Mouse (Mus musculus): ENCODE results near the gene Ccdc51. TPM values are rescaled to one million over a fixed set of nuclear protein-coding genes. Genes with fewer than 3 reads are reported as not detected.

Ccdc51 gene
- polyA plus RNA-seq, 1 experiment: not detected

- no peak overlapping the region for H3K4me3 ChIP-seq (ENCODE audit: insufficient read depth, low read depth, low read length)
- H3K4me1 ChIP-seq (ENCODE audit: control insufficient read depth, insufficient read depth, low read length): peaks cover 35% of the 10 kb centered on the region
- no peak overlapping the region for H3K27ac ChIP-seq (ENCODE audit: insufficient read depth, low read depth, low read length)
- TF ChIP-seq CTCF (IDR thresholded peaks at IDR 0.05; ENCODE audit: insufficient read depth, low read depth, low read length): no peak
- TF ChIP-seq POLR2A (IDR thresholded peaks at IDR 0.05; ENCODE audit: insufficient read depth, low read depth, low read length): no peak
- 37% methylated on average over 6 of the region's 6 CpGs for WGBS
Measured at GRCm38 (mm10) chr9:109098969-109099368, 16.7 kb downstream of the Ccdc51 start.

- WGBS: 83% methylated on average over 20 of the region's 20 CpGs
- no peak overlapping the region for H3K4me3 ChIP-seq (ENCODE audit: insufficient read depth, low read depth, low read length)
- H3K27ac ChIP-seq (ENCODE audit: insufficient read depth, low read depth, low read length): no peak overlapping the region
- H3K4me1 ChIP-seq (ENCODE audit: control insufficient read depth, insufficient read depth, low read length): peaks cover 32% of the 10 kb centered on the region
- no peak for TF ChIP-seq CTCF (IDR thresholded peaks at IDR 0.05; ENCODE audit: insufficient read depth, low read depth, low read length)
- TF ChIP-seq POLR2A (IDR thresholded peaks at IDR 0.05; ENCODE audit: insufficient read depth, low read depth, low read length): no peak
Measured at GRCm38 (mm10) chr9:109100307-109100928, 18.1 kb downstream of the Ccdc51 start.

GRCm38 (mm10) chr9:109101933-109102445 lies 19.7 kb downstream of the Ccdc51 start:
- WGBS: 88% methylated on average over 5 of the region's 5 CpGs
- TF ChIP-seq POLR2A (IDR thresholded peaks at IDR 0.05; ENCODE audit: insufficient read depth, low read depth, low read length) (no peak), CTCF (IDR thresholded peaks at IDR 0.05; ENCODE audit: insufficient read depth, low read depth, low read length) (no peak)
- Histone ChIP-seq H3K4me1 (ENCODE audit: control insufficient read depth, insufficient read depth, low read length) (peaks cover 22% of the 10 kb centered on the region), H3K4me3 (ENCODE audit: insufficient read depth, low read depth, low read length) (no peak overlapping the region), H3K27ac (ENCODE audit: insufficient read depth, low read depth, low read length) (no peak overlapping the region)

GRCm38 (mm10) chr9:109102541-109102940 lies 20.2 kb downstream of the Ccdc51 start:
- Histone ChIP-seq H3K4me3 (ENCODE audit: insufficient read depth, low read depth, low read length) (no peak overlapping the region), H3K27ac (ENCODE audit: insufficient read depth, low read depth, low read length) (no peak overlapping the region), H3K4me1 (ENCODE audit: control insufficient read depth, insufficient read depth, low read length) (peaks cover 20% of the 10 kb centered on the region)
- no peak for TF ChIP-seq CTCF (IDR thresholded peaks at IDR 0.05; ENCODE audit: insufficient read depth, low read depth, low read length)
- TF ChIP-seq POLR2A (IDR thresholded peaks at IDR 0.05; ENCODE audit: insufficient read depth, low read depth, low read length): no peak
- WGBS: 90% methylated on average over 3 of the region's 3 CpGs

GRCm38 (mm10) chr9:109103250-109103649 lies 21.0 kb downstream of the Ccdc51 start:
- Histone ChIP-seq H3K27ac (ENCODE audit: insufficient read depth, low read depth, low read length) (no peak overlapping the region), H3K4me1 (ENCODE audit: control insufficient read depth, insufficient read depth, low read length) (peaks cover 15% of the 10 kb centered on the region)
- 66% methylated on average over 7 of the region's 7 CpGs for WGBS

GRCm38 (mm10) chr9:109104083-109104482 lies 21.8 kb downstream of the Ccdc51 start:
- no peak overlapping the region for H3K4me3 ChIP-seq (ENCODE audit: insufficient read depth, low read depth, low read length)
- H3K27ac ChIP-seq (ENCODE audit: insufficient read depth, low read depth, low read length): no peak overlapping the region
- H3K4me1 ChIP-seq (ENCODE audit: control insufficient read depth, insufficient read depth, low read length): peaks cover 11% of the 10 kb centered on the region
- WGBS: 91% methylated on average over 9 of the region's 9 CpGs
- TF ChIP-seq POLR2A (IDR thresholded peaks at IDR 0.05; ENCODE audit: insufficient read depth, low read depth, low read length) (no peak), CTCF (IDR thresholded peaks at IDR 0.05; ENCODE audit: insufficient read depth, low read depth, low read length) (no peak)

More at GRCm38 (mm10) chr9:109103250-109103649, 21.0 kb downstream of the Ccdc51 start:
- TF ChIP-seq POLR2A (IDR thresholded peaks at IDR 0.05; ENCODE audit: insufficient read depth, low read depth, low read length) (no peak), CTCF (IDR thresholded peaks at IDR 0.05; ENCODE audit: insufficient read depth, low read depth, low read length) (no peak)
- no peak overlapping the region for H3K4me3 ChIP-seq (ENCODE audit: insufficient read depth, low read depth, low read length)

GRCm38 (mm10) chr9:109105011-109105410 lies 22.7 kb downstream of the Ccdc51 start:
- no peak overlapping the region for H3K4me3 ChIP-seq (ENCODE audit: insufficient read depth, low read depth, low read length)
- TF ChIP-seq CTCF (IDR thresholded peaks at IDR 0.05; ENCODE audit: insufficient read depth, low read depth, low read length) (no peak), POLR2A (IDR thresholded peaks at IDR 0.05; ENCODE audit: insufficient read depth, low read depth, low read length) (no peak)
- 48% methylated on average over 12 of the region's 12 CpGs for WGBS
- H3K27ac ChIP-seq (ENCODE audit: insufficient read depth, low read depth, low read length): no peak overlapping the region; the same call in 1 of the 2 replicates
- peaks cover 9% of the 10 kb centered on the region for H3K4me1 ChIP-seq (ENCODE audit: control insufficient read depth, insufficient read depth, low read length)

- Histone ChIP-seq H3K4me3 (ENCODE audit: insufficient read depth, low read depth, low read length) (no peak overlapping the region), H3K27ac (ENCODE audit: insufficient read depth, low read depth, low read length) (no peak overlapping the region), H3K4me1 (ENCODE audit: control insufficient read depth, insufficient read depth, low read length) (peaks cover 9% of the 10 kb centered on the region)
- WGBS: 85% methylated on average over 12 of the region's 12 CpGs
- TF ChIP-seq POLR2A (IDR thresholded peaks at IDR 0.05; ENCODE audit: insufficient read depth, low read depth, low read length) (no peak), CTCF (IDR thresholded peaks at IDR 0.05; ENCODE audit: insufficient read depth, low read depth, low read length) (no peak)
Measured at GRCm38 (mm10) chr9:109105648-109106047, 23.4 kb downstream of the Ccdc51 start.

- TF ChIP-seq POLR2A (IDR thresholded peaks at IDR 0.05; ENCODE audit: insufficient read depth, low read depth, low read length): no peak
- TF ChIP-seq CTCF (IDR thresholded peaks at IDR 0.05; ENCODE audit: insufficient read depth, low read depth, low read length): no peak
- Histone ChIP-seq H3K4me1 (ENCODE audit: control insufficient read depth, insufficient read depth, low read length) (peaks cover 9% of the 10 kb centered on the region), H3K27ac (ENCODE audit: insufficient read depth, low read depth, low read length) (no peak overlapping the region), H3K4me3 (ENCODE audit: insufficient read depth, low read depth, low read length) (no peak overlapping the region)
- WGBS: 70% methylated on average over 6 of the region's 6 CpGs
Measured at GRCm38 (mm10) chr9:109107341-109107740, 25.0 kb downstream of the Ccdc51 start.

Data from olfactory bulb, adult 2 months (tissue).